Mouse (Mus musculus) liver, embryonic 14 days (tissue): ENCODE results near the gene Mfap3l. TPM values are rescaled to one million over a fixed set of nuclear protein-coding genes. Genes with fewer than 3 reads are reported as not detected.

ENCODE experiments used
- polyA plus RNA-seq: library from polyadenylated mRNA; depleted of rRNA; stranded (reverse); fragments of >200 nt; gene quantifications from 2 replicates; pipeline ENCODE4 v1.2.3, GENCODE M21; 2012; rRNA removed

Gene Mfap3l
- polyA plus RNA-seq, result 0.33 and 0.38 TPM in 2 replicates

GRCm38 (mm10) chr8:60632250-60632932 is at the start of gene Mfap3l:
Gene Mfap3l (plus strand): TSS chr8:60632827.

Other genes with a start within 250 kb of the Mfap3l start
- gene Gm10283, start 129.6 kb upstream of the Mfap3l start, polyA plus RNA-seq, result not detected in 2 replicates
- 5.6 and 7.9 TPM in 2 replicates for gene Aadat, start 126.9 kb upstream of the Mfap3l start, polyA plus RNA-seq